Mouse (Mus musculus) cortical plate, adult 2 months (tissue): ENCODE measurements around the gene Smim14.

ENCODE experiments used
- CTCF ChIP-seq: fragments of 200-500 bp; IDR thresholded peaks from 2 replicates; pipeline ENCODE4 v1.5.1; 2011; ENCODE audit warnings: mild to moderate bottlenecking, control low read depth, low read length; ENCODE audit not compliant: insufficient read depth; ENCODE audit errors: extremely low read depth
- POLR2A ChIP-seq: fragments of 200-500 bp; IDR thresholded peaks from 2 replicates; pipeline ENCODE4 v1.6.1; 2011; ENCODE audit warnings: mild to moderate bottlenecking, low read length, control low read depth; ENCODE audit not compliant: insufficient read depth; ENCODE audit errors: extremely low read depth

- TF ChIP-seq CTCF (no peak), POLR2A (no peak)
Measured at GRCm38 (mm10) chr5:65565486-65565885, 28.5 kb upstream of the Smim14 start.
